Mouse (Mus musculus): Measurements from ENCODE around the gene Mllt3. TPM values are rescaled to one million over a fixed set of nuclear protein-coding genes. Genes with fewer than 3 reads are reported as not detected.

The Mllt3 gene
- polyA plus RNA-seq (2015; fragmentation: Illumina TruSeq; extraction: RNeasy Lipid Tissue Mini Kit (QIAGEN cat#74804); ENCODE audit: insufficient read depth, low read depth, low replicate concordance): 2.5 TPM

GRCm38 (mm10) chr4:88033216-88033653 is at the start of gene Mllt3:
Gene Mllt3 (minus strand): TSS chr4:88033364.

Other genes with a start within 250 kb of the Mllt3 start
- gene Focad, start 61.3 kb upstream of the Mllt3 start, polyA plus RNA-seq (2015; fragmentation: Illumina TruSeq; extraction: RNeasy Lipid Tissue Mini Kit (QIAGEN cat#74804); ENCODE audit: insufficient read depth, low read depth, low replicate concordance): 3.4 TPM

Data from pancreas, adult 10 weeks (tissue).